Mouse (Mus musculus) cerebellum, adult 2 months (tissue): Measurements from ENCODE around the gene Myo9b. TPM values are rescaled to one million over a fixed set of nuclear protein-coding genes. Genes with fewer than 3 reads are reported as not detected.
A peak's percentile ranks its signal among the peaks of the same experiment; 100 is the strongest.

Source experiments
- DNase-seq, 2 experiments: peaks; one replicate each; pipeline ENCODE4 v3.0.0; 2021
- H3K27ac ChIP-seq: fragments of 200-500 bp; 2 replicates; pipeline ENCODE4 v1.5.1; 2012; ENCODE audit warnings: low read length, control low read depth, inconsistent platforms; ENCODE audit not compliant: insufficient read depth
- H3K27me3 ChIP-seq: fragments of 200-500 bp; 2 replicates; pipeline ENCODE4 v1.6.1; 2012; ENCODE audit warnings: inconsistent platforms, mild to moderate bottlenecking, low read length, moderate library complexity; ENCODE audit not compliant: control insufficient read depth, insufficient read depth
- H3K4me1 ChIP-seq: fragments of 200-500 bp; 2 replicates; pipeline ENCODE4 v1.6.1; 2011; ENCODE audit warnings: low read length; ENCODE audit not compliant: control insufficient read depth, insufficient read depth
- H3K4me3 ChIP-seq: fragments of 200-500 bp; replicated peaks from 2 replicates; pipeline ENCODE3; 2011; ENCODE audit warnings: mild to moderate bottlenecking, low read depth, low read length, control low read depth; ENCODE audit not compliant: insufficient read depth
- CTCF ChIP-seq: fragments of 200-500 bp; IDR thresholded peaks from 2 replicates; pipeline ENCODE4 v1.5.1; 2011; ENCODE audit warnings: low read depth, mild to moderate bottlenecking, control low read depth, low read length, moderate library complexity, borderline replicate concordance; ENCODE audit not compliant: insufficient read depth
- POLR2A ChIP-seq: fragments of 200-500 bp; IDR thresholded peaks from 2 replicates; pipeline ENCODE4 v1.6.1; 2011; ENCODE audit warnings: low read length, control low read depth, borderline replicate concordance; ENCODE audit not compliant: insufficient read depth
- WGBS: fragments of 180-500 bp; shearing (Covaris S2); methylation state at CpG from one replicate; pipeline ENCODE4 v1.1.7; 2018; 5-methylcytosine and 5-hydroxymethylcytosine counted together
- polyA plus RNA-seq: library from polyadenylated mRNA; depleted of rRNA; stranded (reverse); fragments of >200 nt; gene quantifications from 2 replicates; pipeline ENCODE4 v1.2.3, GENCODE M21; 2012

The Myo9b gene
- polyA plus RNA-seq, 1 experiment, result 28.9 TPM

DNA sequence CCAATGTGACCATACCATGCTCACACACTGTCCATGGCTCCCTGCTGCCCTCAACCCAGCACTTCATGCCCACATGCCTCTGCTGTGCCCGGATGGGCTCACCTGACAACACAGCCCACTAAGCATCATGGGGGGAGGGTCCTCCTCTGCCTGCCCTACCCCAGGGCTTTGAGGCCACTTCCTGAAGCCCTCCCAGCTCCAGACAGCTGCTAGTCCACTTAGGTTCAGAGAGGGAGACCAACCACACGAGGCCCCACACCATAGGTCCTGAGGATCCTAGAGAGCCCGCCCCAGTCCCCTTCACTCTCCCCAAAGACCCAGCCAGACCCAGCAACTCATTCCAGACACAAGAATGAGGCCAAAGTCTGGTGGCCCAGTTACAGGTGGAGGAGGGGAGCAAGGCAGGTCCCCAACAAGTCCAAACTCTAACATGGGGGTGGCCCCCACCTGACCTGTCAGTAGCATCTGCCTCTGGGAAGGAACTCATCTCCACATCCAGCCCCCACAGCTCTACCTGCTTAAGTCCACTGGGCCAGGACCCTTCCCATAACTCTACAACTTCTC is 107.1 kb downstream of the Myo9b start:
- TF ChIP-seq POLR2A (no peak), CTCF (no peak)
- Histone ChIP-seq H3K27ac (no peak overlapping the region), H3K4me3 (peak overlapping the region; percentile 51), H3K27me3 (no peaks in the 10 kb centered on the region), H3K4me1 (peaks cover 20% of the 10 kb centered on the region)
- WGBS, result 70% methylated on average over 3 of the region's 3 CpGs
- no peak for DNase-seq

DNA sequence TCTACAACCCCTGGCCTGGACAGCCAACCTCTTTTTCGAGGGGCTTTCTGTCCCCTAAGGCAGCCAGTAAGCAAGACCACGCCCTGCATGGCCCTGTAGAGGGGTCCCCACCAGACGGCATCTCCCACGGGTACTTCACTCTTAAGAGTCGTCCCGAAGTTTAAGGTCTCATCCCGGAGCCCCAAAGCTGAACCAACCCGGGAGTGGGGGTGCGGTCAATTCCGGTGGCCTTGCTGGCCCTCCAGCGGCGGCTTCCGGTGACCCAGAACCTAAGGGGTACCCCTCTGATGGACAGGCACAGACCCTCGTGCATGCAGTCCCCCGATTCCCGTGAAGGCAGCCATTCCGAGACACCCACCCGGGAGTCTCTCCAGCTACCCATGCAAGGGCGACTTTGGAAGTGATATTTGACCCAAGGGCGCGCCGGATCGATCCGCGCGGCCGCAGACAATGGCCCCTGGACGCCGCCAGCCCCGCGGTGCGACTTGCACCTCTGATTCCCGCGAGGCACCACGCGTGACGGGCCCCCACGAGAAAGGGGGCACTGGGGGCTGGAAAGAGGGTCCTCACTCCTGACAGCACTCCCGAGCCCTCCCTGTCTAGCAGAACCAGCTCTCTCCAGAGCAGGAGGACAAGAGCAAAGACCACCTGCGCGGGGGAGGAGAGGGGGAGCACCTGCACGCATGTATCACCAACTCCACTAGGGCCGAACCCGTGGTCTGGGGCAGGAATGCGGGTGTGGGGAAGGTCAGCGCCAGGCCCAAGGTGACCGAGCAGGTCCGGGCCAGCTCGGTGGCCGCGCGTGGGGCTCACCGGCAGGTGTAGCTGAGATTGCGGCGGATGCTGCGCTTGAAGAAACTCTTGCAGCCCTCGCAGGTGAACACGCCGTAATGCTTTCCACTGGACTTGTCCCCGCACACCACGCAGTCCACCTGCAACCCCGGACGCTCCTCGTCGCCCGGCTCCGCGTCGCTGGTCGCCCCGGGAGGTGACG is 108.0 kb downstream of the Myo9b start:
- H3K4me1 ChIP-seq, result peaks cover 16% of the 10 kb centered on the region
- H3K4me3 ChIP-seq, result peak overlapping the region; percentile 51
- H3K27ac ChIP-seq, result no peak overlapping the region
- 3% methylated on average over 72 of the region's 72 CpGs for whole genome bisulfite sequencing
- DNase-seq, result peak in 1 of 2 experiments; percentile 52
- no peaks in the 10 kb centered on the region for H3K27me3 ChIP-seq
- TF ChIP-seq CTCF (no peak), POLR2A (no peak)

DNA sequence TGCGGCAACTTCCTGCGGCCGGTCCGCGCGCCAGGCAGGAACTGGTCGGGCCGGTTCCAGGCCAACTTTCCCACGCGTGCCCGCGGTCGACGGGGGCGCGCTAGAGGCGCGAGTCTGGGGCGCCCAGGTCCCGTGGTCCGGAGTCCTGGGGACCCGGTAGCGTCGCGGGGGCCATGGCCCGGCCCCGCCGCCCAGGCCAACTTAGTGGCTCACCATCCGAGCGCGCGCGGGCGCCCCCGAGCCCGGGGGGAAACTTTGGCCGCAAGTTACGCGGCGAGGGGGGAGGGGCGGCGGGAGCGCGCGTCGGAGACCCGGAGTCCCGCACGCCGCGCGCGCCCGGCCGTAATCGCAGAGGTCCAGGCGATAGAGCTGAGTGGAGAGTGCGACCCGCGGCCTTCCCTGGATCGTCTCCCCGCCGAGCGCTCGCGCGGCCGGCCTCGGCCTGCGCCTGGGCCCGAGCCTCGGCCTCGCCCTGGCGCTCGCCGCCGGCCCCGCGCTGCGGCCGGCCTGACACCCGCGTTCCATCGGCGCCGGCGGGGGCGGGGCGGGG is 109.0 kb downstream of the Myo9b start, which contains the start of gene Nr2f6:
Nr2f6 (minus strand) TSS at position 540 of the 550 bp plus-strand sequence.
- peak; percentile 67 to 72 for DNase-seq
- Histone ChIP-seq H3K27ac (peak within 1 kb of the TSS; percentile 59), H3K4me1 (peaks cover 10% of the 10 kb centered on the region), H3K4me3 (peak within 1 kb of the TSS; percentile 57), H3K27me3 (no peaks in the 10 kb centered on the region)
- WGBS, result 2% methylated on average over 87 of the region's 89 CpGs
- TF ChIP-seq CTCF (no peak), POLR2A (no peak)

DNA sequence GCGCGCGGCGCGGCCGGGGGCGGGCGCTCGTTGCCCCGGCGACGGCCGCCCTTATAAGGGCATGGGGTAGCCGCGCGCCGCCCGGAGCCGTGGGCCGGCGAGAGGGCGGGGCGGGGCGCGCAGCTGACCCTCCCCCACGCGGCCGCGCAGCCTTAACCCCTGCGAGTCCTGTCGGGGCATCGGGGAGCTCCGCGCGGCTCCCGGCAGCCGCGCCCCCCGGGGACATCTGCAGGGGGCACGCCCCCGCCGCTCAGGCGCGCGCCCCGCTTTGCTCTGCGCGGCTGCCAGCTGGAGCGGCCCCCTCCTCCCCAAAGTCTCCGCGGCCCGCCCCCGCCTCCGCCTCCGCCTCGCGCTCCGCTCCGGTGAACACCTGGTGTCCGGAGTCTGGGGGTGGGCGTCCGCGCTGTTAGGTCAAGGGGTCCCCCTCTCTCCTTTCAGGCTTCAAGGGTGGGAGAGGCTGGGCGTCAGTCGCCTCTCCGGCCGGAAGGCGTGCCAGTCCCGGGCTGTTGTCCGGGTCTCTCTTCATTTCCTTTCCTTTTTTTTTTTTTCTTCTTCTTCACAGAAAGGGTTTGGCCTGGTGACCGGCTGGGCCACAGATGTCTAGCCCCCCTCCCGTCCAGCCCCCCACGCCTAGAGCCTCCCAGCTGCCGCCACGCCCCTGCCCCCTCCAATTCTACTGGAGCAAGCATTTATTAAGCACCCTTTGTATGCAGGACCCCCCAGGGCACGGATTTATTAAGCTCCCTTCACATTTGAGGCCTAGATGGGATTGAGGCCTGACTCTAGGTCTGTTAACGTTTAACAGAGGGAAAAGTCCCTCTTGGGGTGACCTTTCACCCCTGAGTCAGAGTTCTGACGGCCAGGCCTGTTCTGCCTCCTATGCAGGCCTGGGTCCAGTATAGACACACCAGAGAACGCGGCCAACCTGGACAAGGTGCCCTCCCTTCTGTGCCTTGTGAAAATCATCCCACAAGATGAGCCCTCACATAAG is 109.8 kb downstream of the Myo9b start:
- 3% methylated on average over 80 of the region's 80 CpGs for WGBS
- Histone ChIP-seq H3K4me3 (peak overlapping the region; percentile 57), H3K27me3 (no peaks in the 10 kb centered on the region), H3K27ac (peak overlapping the region; percentile 47), H3K4me1 (peaks cover 3% of the 10 kb centered on the region)
- peak; percentile 79 to 84 for DNase-seq
- TF ChIP-seq POLR2A, result no peak
- TF ChIP-seq CTCF, result no peak

DNA sequence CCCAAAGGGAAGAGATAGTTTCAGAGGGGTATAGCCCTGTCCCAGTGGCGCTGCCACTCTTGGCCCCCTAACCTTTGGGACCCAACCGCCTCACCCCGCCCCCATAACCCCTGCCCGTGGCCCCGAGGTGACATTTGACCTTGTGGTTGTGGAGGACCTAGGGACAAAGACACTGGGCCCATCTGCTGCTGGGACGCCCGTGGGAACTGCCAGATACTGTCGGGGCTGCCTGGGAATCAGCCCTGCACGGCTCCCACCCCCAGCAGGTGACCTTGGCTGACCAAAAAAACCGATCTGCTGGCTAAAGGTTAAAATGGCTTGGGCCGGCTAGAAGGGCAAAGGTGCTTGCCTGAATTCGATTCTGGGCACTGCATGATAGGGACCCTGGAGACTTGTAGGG is 110.9 kb downstream of the Myo9b start:
- H3K4me3 ChIP-seq, result no peak overlapping the region
- no peaks in the 10 kb centered on the region for H3K27me3 ChIP-seq
- peaks cover 3% of the 10 kb centered on the region for H3K4me1 ChIP-seq
- 50% methylated on average over 12 of the region's 12 CpGs for WGBS
- H3K27ac ChIP-seq, result no peak overlapping the region
- TF ChIP-seq POLR2A, result no peak
- DNase-seq, result no peak

DNA sequence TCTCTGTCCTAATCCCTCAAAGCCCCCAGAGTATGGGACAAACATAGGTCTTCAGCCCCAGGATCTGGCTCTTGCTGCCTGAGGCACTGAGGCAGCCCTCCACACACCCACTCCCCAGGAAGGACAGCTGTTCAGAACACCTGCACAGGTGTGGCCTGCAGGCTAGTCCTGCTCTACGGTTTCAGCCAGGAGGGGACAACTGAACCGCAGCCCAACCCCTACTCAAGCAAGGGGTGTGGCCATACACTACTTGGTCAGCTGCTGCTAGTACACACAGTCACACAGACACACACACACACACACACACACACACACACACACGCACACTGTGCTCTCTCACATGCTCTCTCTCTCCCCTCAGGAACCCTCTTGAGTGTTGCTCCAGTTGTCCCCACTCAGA is 111.3 kb downstream of the Myo9b start:
- H3K27ac ChIP-seq, result no peak overlapping the region
- WGBS, result 75% methylated on average over 3 of the region's 3 CpGs
- TF ChIP-seq POLR2A (no peak), CTCF (no peak)
- no peaks in the 10 kb centered on the region for H3K27me3 ChIP-seq
- DNase-seq, result no peak
- no peak overlapping the region for H3K4me3 ChIP-seq
- peaks cover 3% of the 10 kb centered on the region for H3K4me1 ChIP-seq
